Comparison of ENCODE assay signal across 8 mouse cellular contexts in genomic region chr6:85131673-85132072, GRCm38 (mm10). TPM values are rescaled to one million over a fixed set of nuclear protein-coding genes. Genes with fewer than 3 reads are reported as not detected.
A peak's percentile ranks its signal among the peaks of the same experiment; 100 is the strongest.
DNase-seq lines count a peak whose midpoint lies in the region; TF ChIP-seq lines count a peak whose summit lies in the region.
"Had no signal": no experiment of that assay in that cellular context is flagged by ENCODE, and none has a peak within 500 bp of the region (broad histone marks: within the 10 kb centered on the region; RNA-seq: fewer than 3 reads in every experiment).

No protein-coding gene starts in this region.

- H3K4me1 ChIP-seq in E14TG2a.4 (replicated peaks; ENCODE audit: low read depth, low read length) = peaks cover 26% of the 10 kb centered on the region
- H3K4me1 ChIP-seq in small intestine, adult 2 months (ENCODE audit: control insufficient read depth, insufficient read depth, insufficient read length, low read length) = peaks cover 2% of the 10 kb centered on the region; the same call in 1 of the 2 replicates

- peaks cover 18% of the 10 kb centered on the region for H3K27me3 ChIP-seq in E14TG2a.4 (ENCODE audit: insufficient read depth, low read length)
- no peaks in the 10 kb centered on the region for H3K27me3 ChIP-seq in small intestine, adult 2 months (ENCODE audit: control insufficient read depth, insufficient read depth, low read length)

- WGBS in small intestine, adult 2 months = 3% methylated on average over 4 of the region's 4 CpGs

- no peak overlapping the region for H3K27ac ChIP-seq in layer of hippocampus, adult 2 months
- no peak overlapping the region for H3K27ac ChIP-seq in small intestine, adult 2 months (ENCODE audit: insufficient read depth, low read depth, low read length)
- H3K27ac ChIP-seq: macrophage had no signal

- DNase-seq in T-cell, adult 2 months (ENCODE audit: low spot score) = peak; percentile 44
- peak; percentile 78 to 81 for DNase-seq in cerebellum, postnatal 36 days
- DNase-seq in gastrocnemius, postnatal 10 days = peak; percentile 73
- peak; percentile 60 to 84 for DNase-seq in layer of hippocampus, adult 2 months (ENCODE audit: low spot score in 2 of 2)
- DNase-seq in lung, postnatal 10 days = peak; percentile 84

- H3K4me3 ChIP-seq in E14TG2a.4 (replicated peaks; ENCODE audit: low read length) = no peak overlapping the region
- H3K4me3 ChIP-seq in layer of hippocampus, adult 2 months = no peak overlapping the region
- no peak overlapping the region for H3K4me3 ChIP-seq in small intestine, adult 2 months (ENCODE audit: low read depth, low read length)

- no peak for TF ChIP-seq POLR2A in small intestine, adult 2 months (IDR thresholded peaks at IDR 0.05; ENCODE audit: low read depth, low read length)

- no peaks in the 10 kb centered on the region for H3K9me3 ChIP-seq in E14TG2a.4 (ENCODE audit: low read length)

- peak; percentile 61 for TF ChIP-seq CTCF in E14TG2a.4 (conservative IDR thresholded peaks at IDR 0.05; ENCODE audit: low read length)
- peak; percentile 85 for TF ChIP-seq CTCF in layer of hippocampus, adult 2 months (conservative IDR thresholded peaks at IDR 0.05)
- TF ChIP-seq CTCF in small intestine, adult 2 months (IDR thresholded peaks at IDR 0.05; ENCODE audit: extremely low read depth, insufficient read length, insufficient replicate concordance, low read depth, low read length) = peak; percentile 42; the same call in 1 of the 2 replicates

- H3K36me3 ChIP-seq in E14TG2a.4 (ENCODE audit: insufficient read depth, low read length) = peaks cover 32% of the 10 kb centered on the region
- H3K36me3 ChIP-seq in small intestine, adult 2 months (ENCODE audit: control insufficient read depth, insufficient read depth, low read length) = peaks cover 8% of the 10 kb centered on the region

RNA-seq across cellular contexts. Expression of gene Spr, which starts 5.9 kb away (rescaled TPM):
- 10 to 100 TPM; 20.0 to 22.2 TPM for total RNA-seq in gastrocnemius, postnatal 10 days (2021)
- total RNA-seq in layer of hippocampus, adult 2 months (2021) = 10 to 100 TPM; 44.5 to 48.2 TPM
- 33.6 and 51.3 TPM in 2 replicates for polyA plus RNA-seq in small intestine, adult 2 months (2012; rRNA removed)

RNA-seq across cellular contexts. Expression of gene Emx1, which starts 55.6 kb away (rescaled TPM):
- total RNA-seq in gastrocnemius, postnatal 10 days (2021) = not detected
- total RNA-seq in layer of hippocampus, adult 2 months (2021) = 10 to 100 TPM; 15.9 to 20.2 TPM
- not detected in 2 replicates for polyA plus RNA-seq in small intestine, adult 2 months (2012; rRNA removed)
- polyA plus RNA-seq: macrophage had no signal

Comparison
In these comparisons a context has a peak if more than half of its experiments do, and no peak if none do; other contexts are left out.
1. RNA of gene Emx1, which starts 55.6 kb away (total RNA-seq): 15.9 to 20.2 TPM in layer of hippocampus, adult 2 months; not detected in gastrocnemius, postnatal 10 days; every median in the first group is over 10 times any median in the second.
2. Peak in every context shown above with its lines, with median percentiles within 50 percentile points of each other: CTCF ChIP-seq and DNase-seq.